ENCODE assay signal across 15 mouse cellular contexts in the genomic region with DNA sequence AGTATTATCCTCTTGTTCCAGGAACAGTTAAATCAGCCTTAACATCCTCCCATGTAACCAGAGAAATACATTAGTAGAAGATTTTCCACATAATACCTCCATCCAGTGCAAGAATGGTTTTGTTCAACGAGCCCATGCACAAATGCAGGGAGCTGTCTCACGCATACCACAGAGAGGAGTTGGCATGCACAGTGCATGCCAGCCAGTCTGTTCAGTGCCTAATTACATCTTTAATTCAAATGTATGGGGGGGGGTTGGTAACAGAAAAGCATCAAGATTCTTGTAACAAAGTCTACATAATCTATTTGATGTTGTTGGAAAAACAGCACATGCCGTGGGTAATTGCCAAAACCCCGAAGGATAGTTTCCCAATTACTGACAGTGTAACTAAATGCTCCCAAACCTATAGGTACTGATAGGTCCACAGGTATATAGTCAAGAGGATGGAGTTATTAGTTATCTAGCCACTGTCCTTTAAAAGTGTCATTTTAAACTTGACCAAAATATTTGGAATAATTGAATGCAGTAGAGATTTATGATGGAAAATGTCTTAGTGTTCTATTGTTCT.
"Had no signal": no experiment of that assay in that cellular context is flagged by ENCODE, and none has a peak within 500 bp of the region (broad histone marks: within the 10 kb centered on the region; RNA-seq: fewer than 3 reads in every experiment).

No protein-coding gene starts in this region.

- ATAC-seq: midbrain, embryonic 15.5 days had no signal

- H3K4me1 ChIP-seq: liver, embryonic 13.5 days; midbrain, embryonic 15.5 days; neural tube, embryonic 13.5 days had no signal

- H3K4me3 ChIP-seq: layer of hippocampus, adult 2 months; left cerebral cortex, adult 2 months; liver, embryonic 13.5 days; midbrain, embryonic 15.5 days; myocyte; neural tube, embryonic 13.5 days had no signal

- H3K27ac ChIP-seq: layer of hippocampus, adult 2 months; left cerebral cortex, adult 2 months; liver, embryonic 13.5 days; midbrain, embryonic 15.5 days; neural tube, embryonic 13.5 days had no signal

- H3K9me3 ChIP-seq: liver, embryonic 13.5 days; midbrain, embryonic 15.5 days; neural tube, embryonic 13.5 days had no signal

- H3K9ac ChIP-seq: liver, embryonic 13.5 days; midbrain, embryonic 15.5 days; neural tube, embryonic 13.5 days had no signal

- H3K4me2 ChIP-seq: liver, embryonic 13.5 days; midbrain, embryonic 11.5 days; midbrain, embryonic 15.5 days; neural tube, embryonic 13.5 days had no signal

- DNase-seq: kidney, postnatal 25 days; layer of hippocampus, adult 9-11 months; liver, embryonic 13.5 days; lung, adult 2 months; lung, postnatal 14 days; lung, postnatal 4 days; thymus, adult 2 months; thymus, postnatal 14 days; thymus, postnatal 4 days had no signal

- H3K27me3 ChIP-seq: liver, embryonic 13.5 days; midbrain, embryonic 15.5 days; neural tube, embryonic 13.5 days had no signal

- H3K36me3 ChIP-seq: liver, embryonic 13.5 days; midbrain, embryonic 15.5 days; neural tube, embryonic 13.5 days had no signal
